In genomic region chr2:52369622-52370021, GRCm38 (mm10) we compare ENCODE assay signal across 22 mouse cellular contexts.
"Had no signal": no experiment of that assay in that cellular context is flagged by ENCODE, and none has a peak within 500 bp of the region (broad histone marks: within the 10 kb centered on the region; RNA-seq: fewer than 3 reads in every experiment).

No protein-coding gene starts in this region.

- H3K9ac ChIP-seq: limb, embryonic 13.5 days; liver, embryonic 12.5 days; liver, embryonic 15.5 days; midbrain, embryonic 12.5 days; midbrain, embryonic 15.5 days; neural tube, embryonic 12.5 days; neural tube, embryonic 15.5 days; stomach, embryonic 15.5 days had no signal

- H3K27me3 ChIP-seq: limb, embryonic 13.5 days; liver, embryonic 12.5 days; liver, embryonic 15.5 days; midbrain, embryonic 12.5 days; midbrain, embryonic 15.5 days; neural tube, embryonic 12.5 days; neural tube, embryonic 15.5 days; stomach, embryonic 15.5 days had no signal

- DNase-seq: kidney, adult 18-20 months; kidney, adult 9 months; kidney, postnatal 10 days; kidney, postnatal 36 days; liver; lung, adult 18-20 months; right cerebral cortex, adult 18-20 months; right cerebral cortex, postnatal 14 days; spleen, adult 18-20 months; thymus, adult 2 months; thymus, postnatal 14 days; thymus, postnatal 4 days had no signal

- H3K4me1 ChIP-seq: liver, embryonic 12.5 days; liver, embryonic 15.5 days; midbrain, embryonic 15.5 days; neural tube, embryonic 12.5 days; neural tube, embryonic 15.5 days had no signal

- H3K27ac ChIP-seq: limb, embryonic 10.5 days; limb, embryonic 13.5 days; liver, embryonic 12.5 days; liver, embryonic 15.5 days; macrophage; midbrain, embryonic 12.5 days; midbrain, embryonic 15.5 days; neural tube, embryonic 12.5 days; neural tube, embryonic 15.5 days; stomach, embryonic 15.5 days had no signal

- H3K4me3 ChIP-seq: limb, embryonic 10.5 days; limb, embryonic 13.5 days; liver, embryonic 12.5 days; liver, embryonic 15.5 days; midbrain, embryonic 12.5 days; midbrain, embryonic 15.5 days; neural tube, embryonic 12.5 days; neural tube, embryonic 15.5 days; stomach, embryonic 15.5 days had no signal

- H3K9me3 ChIP-seq: limb, embryonic 10.5 days; limb, embryonic 13.5 days; liver, embryonic 12.5 days; liver, embryonic 15.5 days; midbrain, embryonic 12.5 days; midbrain, embryonic 15.5 days; neural tube, embryonic 12.5 days; neural tube, embryonic 15.5 days; stomach, embryonic 15.5 days had no signal

- H3K4me2 ChIP-seq: limb, embryonic 13.5 days; liver, embryonic 12.5 days; liver, embryonic 15.5 days; midbrain, embryonic 12.5 days; midbrain, embryonic 15.5 days; neural tube, embryonic 12.5 days; neural tube, embryonic 15.5 days; stomach, embryonic 15.5 days had no signal

- ATAC-seq: liver, embryonic 12.5 days; midbrain, embryonic 15.5 days had no signal

- H3K36me3 ChIP-seq: limb, embryonic 10.5 days; limb, embryonic 13.5 days; liver, embryonic 12.5 days; liver, embryonic 15.5 days; midbrain, embryonic 12.5 days; midbrain, embryonic 15.5 days; neural tube, embryonic 12.5 days; neural tube, embryonic 15.5 days; stomach, embryonic 15.5 days had no signal
